In the genomic region with DNA sequence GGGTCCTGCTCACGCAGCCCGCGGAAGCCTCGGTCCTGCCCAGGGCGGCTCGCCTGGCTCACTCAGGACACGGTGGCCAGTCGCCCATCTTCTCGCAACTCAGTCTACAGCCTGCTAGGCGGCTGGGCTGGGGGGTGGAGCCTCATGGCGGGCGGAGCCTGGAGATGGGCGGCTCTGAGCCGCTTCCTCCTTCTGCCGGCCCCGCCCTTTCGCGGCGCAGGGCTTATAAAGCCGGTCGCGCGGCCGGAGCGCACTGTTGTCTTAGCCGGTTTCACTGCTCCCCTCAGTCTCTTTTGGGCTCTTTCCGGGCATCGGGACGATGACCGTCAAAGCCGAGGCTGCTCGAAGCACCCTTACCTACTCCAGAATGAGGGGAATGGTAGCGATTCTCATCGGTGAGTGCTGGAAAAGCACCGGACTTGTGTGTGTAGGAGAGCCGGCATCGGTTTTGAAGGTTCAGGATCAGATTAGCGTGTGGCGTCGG, we compare ENCODE assay signal across 8 mouse cellular contexts.
DNase-seq lines count a peak whose midpoint lies in the region; ATAC-seq and TF ChIP-seq lines count a peak whose summit lies in the region.

No protein-coding gene starts in this region.

- peak; percentile 84 for DNase-seq in c-Kit-positive CD71-positive TER-119-negative erythroid progenitor cells, embryonic 14.5 days (ENCODE audit: low read depth)
- DNase-seq in forebrain, embryonic 11.5 days (ENCODE audit: low spot score): peak; percentile 97
- peak; percentile 98 to 99 for DNase-seq in kidney, postnatal 36 days
- DNase-seq in liver, embryonic 14.5 days (ENCODE audit: low read depth in 3 of 3, low spot score in 3 of 3): peak; percentile 74 to 78 (median 76)
- peak; percentile 95 for DNase-seq in neural tube, embryonic 10.5 days (ENCODE audit: extremely low spot score, low spot score)

- TF ChIP-seq CTCF in E14TG2a.4 (conservative IDR thresholded peaks at IDR 0.05; ENCODE audit: low read length): no peak
- TF ChIP-seq CTCF in liver, embryonic 14.5 days (IDR thresholded peaks at IDR 0.05; ENCODE audit: low read depth): peak; percentile 7; the same call in 1 of the 2 replicates

- peak overlapping the region; percentile 91 for H3K4me3 ChIP-seq in E14TG2a.4 (replicated peaks; ENCODE audit: low read length)
- peak overlapping the region; percentile 61 for H3K4me3 ChIP-seq in forebrain, embryonic 11.5 days (ENCODE audit: low read depth, low read length)
- H3K4me3 ChIP-seq in heart, embryonic 16.5 days (ENCODE audit: low read length): peak overlapping the region; percentile 89
- peak overlapping the region; percentile 64 to 89 for H3K4me3 ChIP-seq in liver, embryonic 14.5 days (ENCODE audit: insufficient read depth in 1 of 2, low read depth in 2 of 2, low read length in 2 of 2)
- H3K4me3 ChIP-seq in stomach, embryonic 15.5 days (replicated peaks): peak overlapping the region; percentile 77

- peak; percentile 97 for ATAC-seq in forebrain, embryonic 11.5 days (replicated peaks; ENCODE audit: low FRiP score)
- ATAC-seq in heart, embryonic 16.5 days (replicated peaks; ENCODE audit: extremely low read depth, insufficient read depth, low FRiP score): peak; percentile 95
- peak; percentile 92 for ATAC-seq in liver, embryonic 14.5 days (ENCODE audit: insufficient read depth)
- peak; percentile 94 for ATAC-seq in stomach, embryonic 15.5 days (ENCODE audit: insufficient read depth, low FRiP score, low read depth)

- peak overlapping the region; percentile 72 for H3K9ac ChIP-seq in forebrain, embryonic 11.5 days (ENCODE audit: low read length)
- H3K9ac ChIP-seq in heart, embryonic 16.5 days (ENCODE audit: low read length): peak overlapping the region; percentile 88
- H3K9ac ChIP-seq in liver, embryonic 14.5 days (replicated peaks): peak overlapping the region; percentile 49
- H3K9ac ChIP-seq in stomach, embryonic 15.5 days: peak overlapping the region; percentile 69

- under 1% methylated on average over 40 of the region's 40 CpGs for WGBS in forebrain, embryonic 11.5 days
- WGBS in heart, embryonic 16.5 days: 0% methylated on average over 38 of the region's 40 CpGs
- WGBS in liver, embryonic 14.5 days (ENCODE audit: insufficient replicate concordance): under 1% methylated on average over 38 of the region's 40 CpGs
- under 1% methylated on average over 39 of the region's 40 CpGs for WGBS in stomach, embryonic 15.5 days

- no peak for TF ChIP-seq EP300 in liver, embryonic 14.5 days (IDR thresholded peaks at IDR 0.05; ENCODE audit: low read depth)

- peak overlapping the region; percentile 92 for H3K4me2 ChIP-seq in forebrain, embryonic 11.5 days (ENCODE audit: low read depth, low read length, severe bottlenecking)
- H3K4me2 ChIP-seq in heart, embryonic 16.5 days (ENCODE audit: low read depth, low read length): peak overlapping the region; percentile 67
- peak overlapping the region; percentile 80 for H3K4me2 ChIP-seq in liver, embryonic 14.5 days (ENCODE audit: low read depth)
- H3K4me2 ChIP-seq in stomach, embryonic 15.5 days: peak overlapping the region; percentile 90

- peaks cover 43% of the 10 kb centered on the region for H3K36me3 ChIP-seq in E14TG2a.4 (ENCODE audit: insufficient read depth, low read length)
- H3K36me3 ChIP-seq in forebrain, embryonic 11.5 days (ENCODE audit: control insufficient read depth, insufficient read depth, low read length): no peaks in the 10 kb centered on the region
- peaks cover 17% of the 10 kb centered on the region for H3K36me3 ChIP-seq in heart, embryonic 16.5 days (ENCODE audit: control insufficient read depth, insufficient read depth)
- H3K36me3 ChIP-seq in liver, embryonic 14.5 days (replicated peaks; ENCODE audit: control insufficient read depth, insufficient read depth, low read depth): no peaks in the 10 kb centered on the region
- H3K36me3 ChIP-seq in stomach, embryonic 15.5 days: 0 out of 2 replicates have a peak, but pooled peaks cover 3% of the 10 kb centered on the region

- peak overlapping the region; percentile 41 for H3K27ac ChIP-seq in forebrain, embryonic 11.5 days (ENCODE audit: low read depth, low read length)
- H3K27ac ChIP-seq in heart, embryonic 16.5 days (ENCODE audit: low read length): peak overlapping the region; percentile 97
- H3K27ac ChIP-seq in liver, embryonic 14.5 days: peak overlapping the region; percentile 38; the same call in 1 of the 2 replicates
- peak overlapping the region; percentile 94 for H3K27ac ChIP-seq in stomach, embryonic 15.5 days

- peaks cover 63% of the 10 kb centered on the region for H3K4me1 ChIP-seq in E14TG2a.4 (replicated peaks; ENCODE audit: low read depth, low read length)
- peaks cover 4% of the 10 kb centered on the region; the same call in 1 of the 2 replicates for H3K4me1 ChIP-seq in forebrain, embryonic 11.5 days (replicated peaks; ENCODE audit: control insufficient read depth, insufficient read depth, low read length)
- peaks cover 16% of the 10 kb centered on the region for H3K4me1 ChIP-seq in heart, embryonic 16.5 days (ENCODE audit: control insufficient read depth, insufficient read depth, low read length)
- H3K4me1 ChIP-seq in liver, embryonic 14.5 days (replicated peaks; ENCODE audit: control insufficient read depth in 2 of 2, insufficient read depth in 2 of 2, low read length in 1 of 2): no peaks in the 10 kb centered on the region; a peak in 1 of 4 replicates
- H3K4me1 ChIP-seq in stomach, embryonic 15.5 days: peaks cover 14% of the 10 kb centered on the region; the same call in 1 of the 2 replicates

- H3K27me3 ChIP-seq in E14TG2a.4 (ENCODE audit: insufficient read depth, low read length): no peaks in the 10 kb centered on the region
- H3K27me3 ChIP-seq in forebrain, embryonic 11.5 days (ENCODE audit: control insufficient read depth, insufficient read depth, low read length): peaks cover 11% of the 10 kb centered on the region; the same call in 1 of the 2 replicates
- H3K27me3 ChIP-seq in heart, embryonic 16.5 days (ENCODE audit: control insufficient read depth, insufficient read depth, low read length): no peaks in the 10 kb centered on the region; the same call in 1 of the 2 replicates
- H3K27me3 ChIP-seq in liver, embryonic 14.5 days (ENCODE audit: control insufficient read depth, insufficient read depth, low read length): peaks cover 33% of the 10 kb centered on the region
- no peaks in the 10 kb centered on the region for H3K27me3 ChIP-seq in stomach, embryonic 15.5 days (replicated peaks)

- H3K9me3 ChIP-seq in E14TG2a.4 (ENCODE audit: low read length): no peaks in the 10 kb centered on the region
- no peaks in the 10 kb centered on the region for H3K9me3 ChIP-seq in forebrain, embryonic 11.5 days (ENCODE audit: control insufficient read depth, low read length)
- H3K9me3 ChIP-seq in heart, embryonic 16.5 days (replicated peaks; ENCODE audit: control insufficient read depth, low read length): no peaks in the 10 kb centered on the region
- H3K9me3 ChIP-seq in liver, embryonic 14.5 days (ENCODE audit: control insufficient read depth, low read length): no peaks in the 10 kb centered on the region
- H3K9me3 ChIP-seq in stomach, embryonic 15.5 days: no peaks in the 10 kb centered on the region

Comparison
In these comparisons a context has a peak if more than half of its experiments do, and no peak if none do; other contexts are left out.
1. Peak in every context shown above with its lines: DNase-seq, ATAC-seq, H3K4me3 ChIP-seq and H3K27ac ChIP-seq.
2. H3K27ac ChIP-seq: peak in every context shown above with its lines; median percentile 97 in heart, embryonic 16.5 days; 94 in stomach, embryonic 15.5 days; 41 in forebrain, embryonic 11.5 days; 38 in liver, embryonic 14.5 days.